Mouse (Mus musculus) cerebellum, adult 18-20 months (tissue): ENCODE measurements at regions not wholly inside any gene's neighbourhood (a gene's known extent, or its start where the extent isn't known, plus 50 kb on each side); places are given as distances from the start of the nearest gene placed in this dataset.

ENCODE experiments used
- DNase-seq, 2 experiments: peaks; one replicate each; pipeline ENCODE4 v3.0.0; 2021

GRCm38 (mm10) chr3:42593792-42594433 lies 851.5 kb downstream of the D3Ertd751e start:
- DNase-seq = no peak

- no peak for DNase-seq
Measured at GRCm38 (mm10) chr3:42596686-42597085, 854.3 kb downstream of the D3Ertd751e start.
